In genomic region chr10:64940975-64941374, GRCm38 (mm10) we compare ENCODE assay signal across 22 mouse cellular contexts.
"Had no signal": no experiment of that assay in that cellular context is flagged by ENCODE, and none has a peak within 500 bp of the region (broad histone marks: within the 10 kb centered on the region; RNA-seq: fewer than 3 reads in every experiment).

No protein-coding gene starts in this region.

- H3K4me3 ChIP-seq: lung, embryonic 15.5 days; midbrain, embryonic 10.5 days; midbrain, embryonic 12.5 days; myocyte; neural tube, embryonic 13.5 days; neural tube, embryonic 15.5 days; stomach, embryonic 15.5 days had no signal

- ATAC-seq: liver, postnatal 0 days; lung, postnatal 0 days; midbrain, embryonic 16.5 days had no signal

- H3K9me3 ChIP-seq: lung, embryonic 15.5 days; midbrain, embryonic 10.5 days; midbrain, embryonic 12.5 days; neural tube, embryonic 13.5 days; neural tube, embryonic 15.5 days; stomach, embryonic 15.5 days had no signal

- H3K27ac ChIP-seq: lung, embryonic 15.5 days; midbrain, embryonic 10.5 days; midbrain, embryonic 12.5 days; neural tube, embryonic 13.5 days; neural tube, embryonic 15.5 days; stomach, embryonic 15.5 days; stomach, postnatal 0 days had no signal

- H3K4me1 ChIP-seq: lung, embryonic 15.5 days; midbrain, embryonic 10.5 days; midbrain, embryonic 12.5 days; neural tube, embryonic 13.5 days; neural tube, embryonic 15.5 days; stomach, embryonic 15.5 days had no signal

- DNase-seq: liver, postnatal 0 days; lung, adult 2 months; lung, postnatal 14 days; lung, postnatal 36 days; midbrain, embryonic 14.5 days; retina, postnatal 1 day; right cerebral cortex, adult 18-20 months; right cerebral cortex, postnatal 25 days; right cerebral cortex, postnatal 4 days; thymus, adult 2 months; thymus, postnatal 25 days; thymus, postnatal 4 days had no signal

- H3K4me2 ChIP-seq: lung, embryonic 15.5 days; midbrain, embryonic 12.5 days; neural tube, embryonic 13.5 days; neural tube, embryonic 15.5 days; stomach, embryonic 15.5 days had no signal

- H3K27me3 ChIP-seq: lung, embryonic 15.5 days; midbrain, embryonic 12.5 days; neural tube, embryonic 13.5 days; neural tube, embryonic 15.5 days; stomach, embryonic 15.5 days had no signal

- H3K9ac ChIP-seq: liver, postnatal 0 days; lung, embryonic 15.5 days; midbrain, embryonic 12.5 days; neural tube, embryonic 13.5 days; neural tube, embryonic 15.5 days; stomach, embryonic 15.5 days had no signal

- H3K36me3 ChIP-seq: lung, embryonic 15.5 days; midbrain, embryonic 10.5 days; midbrain, embryonic 12.5 days; neural tube, embryonic 13.5 days; neural tube, embryonic 15.5 days; stomach, embryonic 15.5 days had no signal
